Mouse (Mus musculus) heart, postnatal 14 days (tissue): ENCODE measurements around the gene Rab5if. TPM values are rescaled to one million over a fixed set of nuclear protein-coding genes. Genes with fewer than 3 reads are reported as not detected.
"Not testable (repeated sequence)": the region's sequence is repeated elsewhere in the genome, so short reads cannot be mapped to it uniquely, and the experiment has no call there.

Experiments
- DNase-seq, 2 experiments: peaks; one replicate each; pipeline ENCODE4 v3.0.0; 2021 to 2022
- intact Hi-C: fragments of 180-260 bp; cut with DNase I; formaldehyde crosslinking; loops from one replicate; pipeline ENCODE4 v1.15.1; 2025
- total RNA-seq, 2 experiments: library from RNA; stranded (reverse); gene quantifications; 2 replicates each; pipeline ENCODE4 v1.2.3; 2021

The Rab5if gene
- total RNA-seq, 2 experiments from 2014 or later, result 119 to 128 TPM

DNA sequence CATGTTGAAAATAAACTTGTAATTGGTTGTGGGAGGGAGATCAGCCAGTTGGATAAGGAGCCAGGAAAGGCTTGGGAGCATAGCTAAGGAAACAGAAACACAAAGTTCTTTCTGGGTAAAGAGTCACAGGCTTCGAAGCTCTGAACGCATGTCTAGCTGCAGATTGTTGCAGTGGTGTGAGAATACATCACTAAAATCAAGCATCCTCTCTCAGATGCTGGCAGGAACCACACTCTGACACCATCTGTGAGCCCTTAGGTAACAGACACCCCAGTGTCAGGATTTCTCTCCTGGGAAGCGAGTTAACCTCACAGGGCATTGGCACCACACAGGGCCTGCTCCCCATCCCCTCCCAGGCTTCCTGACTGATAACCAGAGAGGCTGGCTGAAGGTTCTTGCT lies 52.6 kb downstream of the Rab5if start:
- intact Hi-C loops, result loop anchor here (1.0 kb wide), 1 partner anchor 33 kb away; no protein-coding TSS in a partner anchor
- DNase-seq, result no peak

DNA sequence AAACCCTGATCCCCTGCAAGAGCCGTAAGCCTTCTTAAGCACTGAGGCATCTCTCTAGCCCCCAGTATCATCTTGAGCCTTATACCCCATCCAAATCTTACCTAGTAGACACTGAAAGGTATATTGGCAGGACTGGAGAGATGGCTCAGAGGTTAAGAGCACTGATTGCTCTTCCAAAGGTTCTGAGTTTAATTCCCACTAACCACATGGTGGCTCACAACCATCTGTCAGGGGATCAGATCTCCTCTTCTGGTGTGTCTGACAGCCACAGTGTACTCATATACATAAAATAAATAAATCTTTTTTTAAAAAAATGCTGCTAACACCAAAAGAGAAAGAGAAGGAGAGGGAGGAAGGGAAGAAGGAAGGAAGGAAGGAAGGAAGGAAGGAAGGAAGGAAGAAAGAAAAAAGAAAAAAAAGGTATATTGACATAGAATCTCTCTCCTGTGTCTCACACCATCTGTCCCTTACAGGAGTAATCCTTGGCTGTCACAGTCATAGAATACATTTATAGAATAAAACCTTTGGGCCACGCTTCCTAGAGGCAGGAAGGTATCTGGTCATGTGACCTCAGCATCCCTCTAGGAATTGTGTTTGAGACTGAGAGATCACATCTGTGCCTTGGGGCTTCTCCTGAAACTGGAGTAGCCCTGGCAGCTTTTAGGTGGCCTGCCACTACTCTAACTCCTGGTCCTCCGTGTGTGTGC lies 53.6 kb downstream of the Rab5if start:
- no peak for DNase-seq
- intact Hi-C loops, result no loop called here

DNA sequence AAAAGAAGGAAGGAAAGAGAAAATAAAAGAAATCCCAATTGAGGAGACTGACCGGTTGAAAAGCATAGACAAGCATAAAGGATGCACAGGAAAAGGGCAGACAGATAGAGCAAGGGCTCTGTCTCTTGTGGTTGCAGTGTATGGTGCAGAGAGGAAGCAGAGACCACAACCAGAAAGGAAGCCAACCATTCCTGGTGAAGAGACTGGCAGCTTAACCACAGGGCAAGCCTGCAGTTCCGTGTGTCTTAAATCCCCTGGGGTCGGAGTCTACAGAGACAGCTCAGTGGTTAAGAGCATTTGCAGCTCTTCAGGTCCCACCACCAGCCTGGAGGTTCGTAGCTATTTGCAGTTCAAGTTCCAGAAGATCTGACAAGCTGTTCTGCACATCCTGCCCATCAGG lies 55.6 kb downstream of the Rab5if start:
- intact Hi-C loops, result no loop called here
- DNase-seq, result no peak

DNA sequence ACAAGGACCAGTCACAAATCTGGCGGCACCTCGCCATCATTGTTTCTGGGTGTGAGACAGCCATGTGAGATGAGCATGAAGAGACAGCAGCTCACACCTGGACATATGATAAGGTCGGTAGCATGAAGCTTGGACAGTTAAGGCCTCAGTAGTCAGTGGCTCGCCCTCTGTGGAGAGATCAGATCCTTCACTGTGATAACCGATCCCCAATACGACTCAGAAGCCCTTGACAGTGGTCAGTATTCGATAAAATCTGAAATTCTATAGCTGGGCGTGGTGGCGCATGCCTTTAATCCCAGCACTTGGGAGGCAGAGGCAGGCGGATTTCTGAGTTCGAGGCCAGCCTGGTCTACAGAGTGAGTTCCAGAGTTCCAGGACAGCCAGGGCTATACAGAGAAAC lies 56.3 kb downstream of the Rab5if start:
- DNase-seq, intact Hi-C loops: not testable (repeated sequence)

DNA sequence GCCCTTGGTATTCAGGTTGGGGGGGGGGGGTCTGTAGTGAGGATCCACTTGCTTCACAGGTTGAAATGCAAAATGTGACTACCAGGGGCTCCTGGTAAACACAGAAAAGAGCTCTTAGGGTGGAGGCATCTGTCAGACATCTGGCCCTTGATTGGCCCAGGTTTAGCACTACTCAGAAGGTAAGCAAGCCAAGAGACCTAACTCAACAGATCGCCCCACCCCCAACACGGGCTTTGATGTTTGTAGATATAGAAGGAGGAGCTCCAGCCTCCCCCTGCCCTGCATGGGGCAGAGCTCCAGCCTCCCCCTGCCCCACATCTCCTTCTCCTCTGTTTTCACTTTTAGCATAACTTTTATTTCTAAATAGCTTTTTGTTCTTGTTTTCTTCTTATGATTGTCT lies 56.9 kb downstream of the Rab5if start:
- intact Hi-C loops, result no loop called here
- DNase-seq, result no peak

DNA sequence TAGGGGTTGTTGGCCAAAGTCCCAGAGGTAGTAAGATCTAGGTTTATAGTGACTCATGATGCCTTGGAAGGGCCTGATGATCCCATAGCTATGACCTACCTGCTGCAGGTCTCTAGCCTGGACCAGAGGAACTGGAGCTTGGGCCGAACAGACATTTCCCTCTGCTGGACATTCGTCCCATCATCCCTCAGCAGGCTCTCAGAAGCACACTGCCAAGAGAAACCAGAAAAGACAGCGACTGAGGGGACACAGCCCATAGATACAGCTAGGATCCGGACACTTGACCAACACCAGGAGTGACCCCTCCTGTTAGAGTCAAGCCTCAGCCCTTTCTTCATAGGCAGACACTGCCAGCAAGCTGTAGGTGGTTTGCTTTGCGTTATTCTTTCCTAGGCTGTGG lies 60.1 kb downstream of the Rab5if start:
- intact Hi-C loops, result no loop called here
- DNase-seq, result no peak

Other genes starting within 250 kb of the Rab5if start
- gene Dlgap4, start 249.4 kb upstream of the Rab5if start, total RNA-seq, result 10 to 100 TPM; 33.5 to 42.8 TPM
- 100 to 1,000 TPM; 274 to 290 TPM for gene Myl9, start 87.7 kb upstream of the Rab5if start, total RNA-seq
- gene Tgif2, start 23.1 kb upstream of the Rab5if start, total RNA-seq, result 1 to 10 TPM; 1.8 to 2.4 TPM
- 1 to 10 TPM; 1.5 to 1.6 TPM for gene 4930518I15Rik, start 5.2 kb upstream of the Rab5if start, total RNA-seq
- 1 to 10 TPM in 1 of 2 experiments, under 1 TPM in 1; 0.10 to 1.3 TPM for gene Sla2, start 24.1 kb downstream of the Rab5if start, total RNA-seq
- gene Ndrg3, start 128.9 kb downstream of the Rab5if start, total RNA-seq, result 10 to 100 TPM; 23.3 to 24.5 TPM
- gene Dsn1, start 144.0 kb downstream of the Rab5if start, total RNA-seq, result 1 to 10 TPM; 3.9 to 4.1 TPM
- gene Soga1, start 216.1 kb downstream of the Rab5if start, total RNA-seq, result 10 to 100 TPM; 22.8 to 23.8 TPM
- gene Tldc2, start 223.9 kb downstream of the Rab5if start, total RNA-seq, result not detected